Mouse (Mus musculus): ENCODE results near the gene H2-DMb2. TPM values are rescaled to one million over a fixed set of nuclear protein-coding genes. Genes with fewer than 3 reads are reported as not detected.

H2-DMb2 gene
- 0.44 TPM for polyA plus RNA-seq (2014; fragmentation: Illumina TruSeq; extraction: RNeasy Lipid Tissue Mini Kit (QIAGEN cat#74804); ENCODE audit: low read depth, low replicate concordance)

DNA sequence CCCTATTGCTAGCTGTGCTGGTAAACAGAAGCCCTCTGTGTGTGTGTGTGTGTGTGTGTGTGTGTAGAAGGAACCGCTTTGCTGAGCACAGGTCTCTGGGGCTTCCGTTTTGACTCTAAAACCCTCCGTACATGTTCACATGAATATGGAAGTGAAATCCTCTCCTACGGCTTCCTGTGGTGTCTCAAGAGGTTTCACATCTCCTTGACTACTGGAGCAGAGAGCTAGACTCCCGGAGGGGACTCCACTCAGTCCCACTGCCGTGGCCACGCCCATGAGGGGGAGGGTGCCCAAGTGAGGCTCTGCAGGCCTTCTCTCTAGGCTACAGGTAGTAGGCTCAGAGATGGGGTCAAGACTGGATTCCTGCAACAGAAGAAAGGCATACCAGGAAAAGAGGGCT lies at the start of gene H2-DMb2:
H2-DMb2 (plus strand) TSS at position 275 of the 400 bp plus-strand sequence.

DNA sequence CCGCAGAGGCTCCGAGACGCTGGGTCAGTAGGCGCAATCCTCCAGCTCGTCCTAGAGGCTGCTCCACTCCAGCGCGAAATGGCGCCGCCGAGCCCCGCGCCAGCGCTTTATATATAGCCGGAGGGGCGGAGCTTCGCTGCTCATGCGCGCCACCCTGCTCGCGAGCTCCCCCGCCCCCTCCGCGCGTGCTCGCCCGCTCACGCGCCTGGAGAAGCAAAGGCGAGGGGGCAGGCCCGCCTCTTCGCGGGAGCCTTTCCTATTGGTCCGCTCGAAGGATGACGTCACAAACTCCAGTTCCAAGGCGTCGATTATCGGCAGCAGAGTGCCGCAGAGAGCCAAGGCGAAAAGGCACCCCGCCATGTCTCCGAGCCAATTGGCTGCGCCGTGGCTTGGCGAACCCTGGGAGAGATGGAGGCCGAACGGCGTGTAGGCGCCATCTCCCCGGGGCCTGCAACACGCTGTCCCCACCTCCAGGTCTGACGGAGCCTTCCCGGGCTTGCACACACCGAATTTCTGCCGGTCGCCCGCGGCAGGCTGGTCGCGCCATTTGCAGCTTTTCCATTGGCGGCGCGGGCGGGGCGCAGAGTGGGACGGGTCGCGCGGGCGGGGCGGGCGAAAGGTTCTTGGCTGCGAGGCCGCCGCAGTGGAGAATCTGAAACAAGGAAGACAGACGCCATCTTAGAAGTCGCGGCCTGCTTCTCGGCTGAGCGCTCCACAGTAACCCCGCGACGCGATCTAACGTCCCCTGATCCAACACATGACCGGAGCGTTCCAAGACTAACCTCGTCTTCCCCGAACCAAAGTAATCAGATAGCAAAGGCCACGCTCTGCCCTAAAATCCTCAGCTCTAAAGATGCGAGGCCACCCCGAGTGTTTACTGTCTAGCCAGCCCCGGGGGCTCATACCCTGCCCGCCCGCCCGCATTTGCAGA lies 23.6 kb upstream of the H2-DMb2 start, which contains the start of gene H2-DMa:
H2-DMa (plus strand) TSS at position 293 of the 931 bp plus-strand sequence.

DNA sequence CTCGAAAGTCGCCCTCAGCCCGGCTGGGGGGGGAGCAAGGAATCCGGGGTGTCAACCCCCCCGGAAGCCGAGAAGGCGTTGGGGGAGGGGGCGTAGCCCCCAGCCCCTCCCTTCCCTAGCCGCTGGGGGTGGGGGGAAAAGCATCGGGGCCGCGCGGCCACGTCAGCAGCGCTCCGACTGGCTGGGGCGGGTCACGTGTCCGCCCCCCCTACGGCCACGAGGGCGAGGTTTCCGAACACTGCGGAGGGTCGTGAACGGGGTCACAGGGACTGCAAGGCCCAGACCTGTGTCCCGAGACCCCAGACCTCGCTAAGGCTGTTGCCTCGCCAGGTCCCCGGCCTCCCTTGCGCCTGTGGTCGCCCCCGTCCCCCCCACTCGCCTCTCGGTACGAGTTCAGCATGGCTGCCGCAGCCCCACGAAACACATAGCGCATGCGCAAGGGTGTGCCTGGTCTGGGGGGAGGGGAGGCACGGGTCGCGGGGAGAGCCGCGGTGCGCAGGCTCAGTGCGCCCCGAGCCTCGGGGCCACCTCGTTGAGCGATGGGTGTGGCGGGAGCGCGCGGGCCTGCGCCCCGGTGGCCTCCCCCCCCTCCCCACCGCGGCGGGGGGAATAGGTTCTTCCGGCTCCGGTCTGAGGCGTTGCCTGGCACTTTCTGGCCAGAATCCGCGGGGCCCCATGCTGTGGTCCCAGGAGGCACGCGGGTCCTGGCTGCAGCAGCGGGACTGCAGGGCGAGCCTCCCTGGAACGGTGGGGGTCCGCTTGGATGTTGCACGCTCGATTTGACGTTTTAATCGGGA lies 20.7 kb upstream of the H2-DMb2 start, which contains the start of gene Brd2:
Brd2 (minus strand) TSS at position 447 of the 797 bp plus-strand sequence.

DNA sequence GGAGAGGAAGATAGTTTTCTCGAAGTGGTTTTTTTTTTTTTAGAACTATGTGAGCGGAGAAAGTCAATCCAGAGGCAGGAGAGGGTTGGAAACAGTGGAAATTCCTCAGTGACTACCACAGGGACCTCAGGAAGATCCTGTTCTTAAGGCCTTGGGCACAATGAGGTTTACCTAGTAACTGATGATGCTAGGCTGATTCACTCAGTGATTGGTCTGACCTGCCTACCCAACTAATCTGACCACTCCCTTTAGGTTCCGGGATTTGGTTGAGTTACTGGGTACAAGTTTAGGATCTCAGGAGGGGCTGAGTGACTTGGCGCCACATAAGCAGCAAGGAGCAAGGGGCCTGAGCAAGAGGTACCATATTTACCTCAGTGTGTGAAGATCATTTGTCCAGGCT lies 9.8 kb downstream of the H2-DMb2 start, which contains the start of gene H2-DMb1:
H2-DMb1 (plus strand) TSS at position 150 of the 400 bp plus-strand sequence.

DNA sequence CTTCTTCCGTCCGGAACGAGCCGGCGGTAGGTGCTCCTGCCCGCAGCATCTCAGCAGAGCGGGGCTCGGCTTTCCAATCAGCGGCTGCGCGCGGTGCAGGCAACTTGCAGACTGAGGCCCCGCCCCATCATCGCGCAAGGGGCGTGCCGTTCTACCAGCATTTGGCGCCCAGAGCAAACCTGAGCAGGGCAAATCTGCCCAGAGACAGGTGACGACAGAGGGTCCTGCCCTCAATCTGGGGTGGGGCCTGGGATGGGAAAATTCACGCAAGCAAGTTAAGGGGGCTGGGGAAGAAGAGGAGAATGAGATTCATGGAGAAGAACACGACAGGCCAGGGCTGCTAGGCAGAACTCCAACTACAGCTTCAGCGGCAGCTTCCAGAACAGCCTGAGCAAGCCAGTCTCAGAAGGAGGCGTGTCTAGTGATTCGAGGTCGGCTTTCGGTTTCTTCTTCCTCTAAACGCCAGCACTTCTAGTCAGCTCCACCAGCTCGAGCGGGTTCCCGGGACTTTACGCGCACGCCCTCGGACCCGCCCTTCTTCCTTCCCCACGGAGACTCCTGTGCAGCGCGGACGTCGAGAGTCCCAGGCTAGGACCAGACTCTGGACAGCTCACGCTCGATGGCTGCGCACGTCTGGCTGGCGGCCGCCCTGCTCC lies 44.3 kb downstream of the H2-DMb2 start, which contains the start of the genes Tap1 and Psmb9:
Tap1 (plus strand) TSS at position 293 of the 656 bp plus-strand sequence.
Psmb9 (minus strand) TSS at position 504 of the 656 bp plus-strand sequence.

DNA sequence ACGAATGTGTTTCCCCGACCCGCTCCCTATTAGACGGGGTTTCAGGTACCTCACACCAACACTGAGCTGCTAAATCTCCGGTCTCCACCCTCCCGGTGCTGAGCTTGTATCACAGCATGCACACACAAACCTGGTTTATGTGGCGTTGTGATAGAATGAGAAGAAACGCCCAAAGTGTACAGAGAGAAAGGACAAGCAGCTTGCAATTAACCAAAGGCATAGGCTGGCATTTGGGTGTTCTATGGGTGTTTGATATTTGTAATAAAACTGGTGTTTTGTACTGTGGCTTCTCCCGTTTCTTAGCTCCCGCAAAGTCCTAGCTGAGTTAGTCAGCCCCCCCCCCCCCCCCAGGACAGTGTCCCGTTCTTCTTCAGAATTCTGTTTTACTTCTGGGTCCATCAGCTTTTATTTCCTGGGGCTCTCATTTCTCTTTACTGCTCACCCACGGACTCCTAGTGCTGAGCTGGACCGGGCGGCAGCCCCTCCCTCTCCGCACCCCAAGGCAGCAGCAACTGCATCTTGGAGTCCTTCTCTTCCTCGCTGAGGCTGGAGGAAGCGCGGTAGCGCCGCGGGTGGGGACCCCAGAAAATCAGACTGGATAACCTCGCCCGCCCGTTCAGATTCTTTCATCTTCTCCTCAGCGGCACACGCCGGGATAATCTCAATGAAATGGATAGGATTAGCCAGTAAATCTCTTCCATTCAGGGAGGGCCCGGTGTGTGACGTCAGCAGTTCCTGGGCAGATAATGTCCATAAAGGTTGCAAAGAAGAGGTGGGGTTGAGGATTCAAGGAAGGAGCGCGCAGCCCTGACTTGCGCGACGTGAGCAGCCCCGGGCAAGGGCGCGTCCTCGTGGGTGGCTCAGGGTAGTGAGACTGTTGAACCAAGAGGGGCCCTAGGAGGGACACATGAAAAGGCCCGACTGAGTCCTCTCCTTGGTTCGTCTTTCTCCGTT lies 54.1 kb downstream of the H2-DMb2 start, which contains the start of gene Psmb8:
Psmb8 (plus strand) TSS at position 781 of the 954 bp plus-strand sequence.

Other genes with a start within 250 kb of the H2-DMb2 start
- not detected for gene Platr17, start 238.2 kb upstream of the H2-DMb2 start, polyA plus RNA-seq (2014; fragmentation: Illumina TruSeq; extraction: RNeasy Lipid Tissue Mini Kit (QIAGEN cat#74804); ENCODE audit: low read depth, low replicate concordance)
- 5.0 TPM for gene Daxx, start 233.9 kb upstream of the H2-DMb2 start, polyA plus RNA-seq (2014; fragmentation: Illumina TruSeq; extraction: RNeasy Lipid Tissue Mini Kit (QIAGEN cat#74804); ENCODE audit: low read depth, low replicate concordance)
- 17.3 TPM for gene Tapbp, start 227.4 kb upstream of the H2-DMb2 start, polyA plus RNA-seq (2014; fragmentation: Illumina TruSeq; extraction: RNeasy Lipid Tissue Mini Kit (QIAGEN cat#74804); ENCODE audit: low read depth, low replicate concordance)
- gene Zbtb22, start 227.4 kb upstream of the H2-DMb2 start, polyA plus RNA-seq (2014; fragmentation: Illumina TruSeq; extraction: RNeasy Lipid Tissue Mini Kit (QIAGEN cat#74804); ENCODE audit: low read depth, low replicate concordance) = 1.3 TPM
- 1.6 TPM for gene Rgl2, start 213.8 kb upstream of the H2-DMb2 start, polyA plus RNA-seq (2014; fragmentation: Illumina TruSeq; extraction: RNeasy Lipid Tissue Mini Kit (QIAGEN cat#74804); ENCODE audit: low read depth, low replicate concordance)
- gene Pfdn6, start 203.0 kb upstream of the H2-DMb2 start, polyA plus RNA-seq (2014; fragmentation: Illumina TruSeq; extraction: RNeasy Lipid Tissue Mini Kit (QIAGEN cat#74804); ENCODE audit: low read depth, low replicate concordance) = 15.7 TPM
- gene Wdr46, start 202.6 kb upstream of the H2-DMb2 start, polyA plus RNA-seq (2014; fragmentation: Illumina TruSeq; extraction: RNeasy Lipid Tissue Mini Kit (QIAGEN cat#74804); ENCODE audit: low read depth, low replicate concordance) = 0.24 TPM
- gene B3galt4, start 191.8 kb upstream of the H2-DMb2 start, polyA plus RNA-seq (2014; fragmentation: Illumina TruSeq; extraction: RNeasy Lipid Tissue Mini Kit (QIAGEN cat#74804); ENCODE audit: low read depth, low replicate concordance) = not detected
- 2.9 TPM for gene Vps52, start 187.5 kb upstream of the H2-DMb2 start, polyA plus RNA-seq (2014; fragmentation: Illumina TruSeq; extraction: RNeasy Lipid Tissue Mini Kit (QIAGEN cat#74804); ENCODE audit: low read depth, low replicate concordance)
- 17.5 TPM for gene Rps18, start 187.3 kb upstream of the H2-DMb2 start, polyA plus RNA-seq (2014; fragmentation: Illumina TruSeq; extraction: RNeasy Lipid Tissue Mini Kit (QIAGEN cat#74804); ENCODE audit: low read depth, low replicate concordance)
- 78.8 TPM for gene H2-K1, start 143.0 kb upstream of the H2-DMb2 start, polyA plus RNA-seq (2014; fragmentation: Illumina TruSeq; extraction: RNeasy Lipid Tissue Mini Kit (QIAGEN cat#74804); ENCODE audit: low read depth, low replicate concordance)
- gene Ring1, start 118.6 kb upstream of the H2-DMb2 start, polyA plus RNA-seq (2014; fragmentation: Illumina TruSeq; extraction: RNeasy Lipid Tissue Mini Kit (QIAGEN cat#74804); ENCODE audit: low read depth, low replicate concordance) = 0.44 TPM
- 3.7 TPM for gene H2-Ke6, start 115.2 kb upstream of the H2-DMb2 start, polyA plus RNA-seq (2014; fragmentation: Illumina TruSeq; extraction: RNeasy Lipid Tissue Mini Kit (QIAGEN cat#74804); ENCODE audit: low read depth, low replicate concordance)
- gene Slc39a7, start 111.6 kb upstream of the H2-DMb2 start, polyA plus RNA-seq (2014; fragmentation: Illumina TruSeq; extraction: RNeasy Lipid Tissue Mini Kit (QIAGEN cat#74804); ENCODE audit: low read depth, low replicate concordance) = 0.73 TPM
- 0.77 TPM for gene Rxrb, start 111.5 kb upstream of the H2-DMb2 start, polyA plus RNA-seq (2014; fragmentation: Illumina TruSeq; extraction: RNeasy Lipid Tissue Mini Kit (QIAGEN cat#74804); ENCODE audit: low read depth, low replicate concordance)
- gene Col11a2, start 103.9 kb upstream of the H2-DMb2 start, polyA plus RNA-seq (2014; fragmentation: Illumina TruSeq; extraction: RNeasy Lipid Tissue Mini Kit (QIAGEN cat#74804); ENCODE audit: low read depth, low replicate concordance) = not detected
- gene H2-Oa, start 51.0 kb upstream of the H2-DMb2 start, polyA plus RNA-seq (2014; fragmentation: Illumina TruSeq; extraction: RNeasy Lipid Tissue Mini Kit (QIAGEN cat#74804); ENCODE audit: low read depth, low replicate concordance) = not detected
- gene H2-DMa, start 23.8 kb upstream of the H2-DMb2 start, polyA plus RNA-seq (2014; fragmentation: Illumina TruSeq; extraction: RNeasy Lipid Tissue Mini Kit (QIAGEN cat#74804); ENCODE audit: low read depth, low replicate concordance) = not detected
- 167 TPM for gene Brd2, start 20.7 kb upstream of the H2-DMb2 start, polyA plus RNA-seq (2014; fragmentation: Illumina TruSeq; extraction: RNeasy Lipid Tissue Mini Kit (QIAGEN cat#74804); ENCODE audit: low read depth, low replicate concordance)
- 7.9 TPM for gene H2-DMb1, start 9.8 kb downstream of the H2-DMb2 start, polyA plus RNA-seq (2014; fragmentation: Illumina TruSeq; extraction: RNeasy Lipid Tissue Mini Kit (QIAGEN cat#74804); ENCODE audit: low read depth, low replicate concordance)
- 1.2 TPM for gene Tap1, start 44.2 kb downstream of the H2-DMb2 start, polyA plus RNA-seq (2014; fragmentation: Illumina TruSeq; extraction: RNeasy Lipid Tissue Mini Kit (QIAGEN cat#74804); ENCODE audit: low read depth, low replicate concordance)
- not detected for gene Psmb9, start 44.5 kb downstream of the H2-DMb2 start, polyA plus RNA-seq (2014; fragmentation: Illumina TruSeq; extraction: RNeasy Lipid Tissue Mini Kit (QIAGEN cat#74804); ENCODE audit: low read depth, low replicate concordance)
- 0.73 TPM for gene Psmb8, start 54.4 kb downstream of the H2-DMb2 start, polyA plus RNA-seq (2014; fragmentation: Illumina TruSeq; extraction: RNeasy Lipid Tissue Mini Kit (QIAGEN cat#74804); ENCODE audit: low read depth, low replicate concordance)
- not detected for gene Tap2, start 60.2 kb downstream of the H2-DMb2 start, polyA plus RNA-seq (2014; fragmentation: Illumina TruSeq; extraction: RNeasy Lipid Tissue Mini Kit (QIAGEN cat#74804); ENCODE audit: low read depth, low replicate concordance)
- 1.1 TPM for gene H2-Ob, start 95.6 kb downstream of the H2-DMb2 start, polyA plus RNA-seq (2014; fragmentation: Illumina TruSeq; extraction: RNeasy Lipid Tissue Mini Kit (QIAGEN cat#74804); ENCODE audit: low read depth, low replicate concordance)
- 18.3 TPM for gene H2-Ab1, start 114.4 kb downstream of the H2-DMb2 start, polyA plus RNA-seq (2014; fragmentation: Illumina TruSeq; extraction: RNeasy Lipid Tissue Mini Kit (QIAGEN cat#74804); ENCODE audit: low read depth, low replicate concordance)
- 51.8 TPM for gene H2-Aa, start 144.5 kb downstream of the H2-DMb2 start, polyA plus RNA-seq (2014; fragmentation: Illumina TruSeq; extraction: RNeasy Lipid Tissue Mini Kit (QIAGEN cat#74804); ENCODE audit: low read depth, low replicate concordance)
- 2.6 TPM for gene H2-Eb1, start 162.6 kb downstream of the H2-DMb2 start, polyA plus RNA-seq (2014; fragmentation: Illumina TruSeq; extraction: RNeasy Lipid Tissue Mini Kit (QIAGEN cat#74804); ENCODE audit: low read depth, low replicate concordance)
- not detected for gene H2-Eb2, start 182.4 kb downstream of the H2-DMb2 start, polyA plus RNA-seq (2014; fragmentation: Illumina TruSeq; extraction: RNeasy Lipid Tissue Mini Kit (QIAGEN cat#74804); ENCODE audit: low read depth, low replicate concordance)
- not detected for gene Btnl2, start 211.5 kb downstream of the H2-DMb2 start, polyA plus RNA-seq (2014; fragmentation: Illumina TruSeq; extraction: RNeasy Lipid Tissue Mini Kit (QIAGEN cat#74804); ENCODE audit: low read depth, low replicate concordance)
- gene Btnl1, start 233.8 kb downstream of the H2-DMb2 start, polyA plus RNA-seq (2014; fragmentation: Illumina TruSeq; extraction: RNeasy Lipid Tissue Mini Kit (QIAGEN cat#74804); ENCODE audit: low read depth, low replicate concordance) = not detected

Measured in kidney, adult 10 weeks (tissue).